Mouse (Mus musculus) neural tube, embryonic 11.5 days (tissue): ENCODE results near the gene Soat2. TPM values are rescaled to one million over a fixed set of nuclear protein-coding genes. Genes with fewer than 3 reads are reported as not detected.

Experiments
- ATAC-seq: fragments of 200-750 bp; cut with Nextera tagmentation; 2 replicates; pipeline ENCODE4 v1.8.0; 2017; ENCODE audit warnings: moderate number of reproducible peaks, mild to moderate bottlenecking, moderate TSS enrichment, moderate library complexity; ENCODE audit not compliant: insufficient read depth, low FRiP score, low TSS enrichment
- DNase-seq: peaks from one replicate; pipeline ENCODE4 v3.0.0-alpha.2; 2015; ENCODE audit warnings: low spot score
- H3K27ac ChIP-seq: fragments of 300-500 bp; sonication (generic); 2 replicates; pipeline ENCODE4 v1.5.1; 2014; ENCODE audit warnings: low read depth, mild to moderate bottlenecking, low read length
- H3K27me3 ChIP-seq: fragments of 300-500 bp; sonication (generic); 2 replicates; pipeline ENCODE4 v1.6.1; 2014; ENCODE audit warnings: mild to moderate bottlenecking, low read length, mixed read lengths; ENCODE audit not compliant: control insufficient read depth, insufficient read depth
- H3K36me3 ChIP-seq: fragments of 300-500 bp; sonication (generic); 2 replicates; pipeline ENCODE4 v1.6.1; 2014; ENCODE audit warnings: mild to moderate bottlenecking, low read length, moderate library complexity, mixed read lengths; ENCODE audit not compliant: control insufficient read depth, insufficient read depth
- H3K4me1 ChIP-seq: fragments of 300-500 bp; sonication (generic); 2 replicates; pipeline ENCODE4 v1.6.1; 2014; ENCODE audit warnings: low read length, mixed read lengths; ENCODE audit not compliant: control insufficient read depth, insufficient read depth
- H3K4me2 ChIP-seq: fragments of 300-500 bp; sonication (generic); 2 replicates; pipeline ENCODE4 v1.6.1; 2014; ENCODE audit warnings: low read depth, mild to moderate bottlenecking, moderate library complexity
- H3K4me3 ChIP-seq: fragments of 300-500 bp; sonication (generic); 2 replicates; pipeline ENCODE4 v1.5.1; 2014; ENCODE audit warnings: low read depth, low read length
- H3K9ac ChIP-seq: fragments of 300-500 bp; sonication (generic); 2 replicates; pipeline ENCODE4 v1.6.1; 2014; ENCODE audit warnings: mild to moderate bottlenecking, low read length
- H3K9me3 ChIP-seq: fragments of 300-500 bp; sonication (generic); 2 replicates; pipeline ENCODE4 v1.6.1; 2016; ENCODE audit warnings: low read length; ENCODE audit not compliant: control insufficient read depth
- WGBS: fragments of 180-500 bp; shearing (Covaris S2); extraction: QIAGEN DNeasy Blood & Tissue Kit; methylation state at CpG from one replicate; pipeline ENCODE4 v1.1.7; 2014; 5-methylcytosine and 5-hydroxymethylcytosine counted together
- polyA plus RNA-seq: library from polyadenylated mRNA; unstranded; fragments of >200 nt; fragmentation: Nextera tagmentation; extraction: Ambion mirVana; gene quantifications from 2 replicates; pipeline ENCODE4 v1.2.1, GENCODE M21; 2014

Soat2 gene
- polyA plus RNA-seq, 1 experiment from 2014 or later: 0.13 TPM

DNA sequence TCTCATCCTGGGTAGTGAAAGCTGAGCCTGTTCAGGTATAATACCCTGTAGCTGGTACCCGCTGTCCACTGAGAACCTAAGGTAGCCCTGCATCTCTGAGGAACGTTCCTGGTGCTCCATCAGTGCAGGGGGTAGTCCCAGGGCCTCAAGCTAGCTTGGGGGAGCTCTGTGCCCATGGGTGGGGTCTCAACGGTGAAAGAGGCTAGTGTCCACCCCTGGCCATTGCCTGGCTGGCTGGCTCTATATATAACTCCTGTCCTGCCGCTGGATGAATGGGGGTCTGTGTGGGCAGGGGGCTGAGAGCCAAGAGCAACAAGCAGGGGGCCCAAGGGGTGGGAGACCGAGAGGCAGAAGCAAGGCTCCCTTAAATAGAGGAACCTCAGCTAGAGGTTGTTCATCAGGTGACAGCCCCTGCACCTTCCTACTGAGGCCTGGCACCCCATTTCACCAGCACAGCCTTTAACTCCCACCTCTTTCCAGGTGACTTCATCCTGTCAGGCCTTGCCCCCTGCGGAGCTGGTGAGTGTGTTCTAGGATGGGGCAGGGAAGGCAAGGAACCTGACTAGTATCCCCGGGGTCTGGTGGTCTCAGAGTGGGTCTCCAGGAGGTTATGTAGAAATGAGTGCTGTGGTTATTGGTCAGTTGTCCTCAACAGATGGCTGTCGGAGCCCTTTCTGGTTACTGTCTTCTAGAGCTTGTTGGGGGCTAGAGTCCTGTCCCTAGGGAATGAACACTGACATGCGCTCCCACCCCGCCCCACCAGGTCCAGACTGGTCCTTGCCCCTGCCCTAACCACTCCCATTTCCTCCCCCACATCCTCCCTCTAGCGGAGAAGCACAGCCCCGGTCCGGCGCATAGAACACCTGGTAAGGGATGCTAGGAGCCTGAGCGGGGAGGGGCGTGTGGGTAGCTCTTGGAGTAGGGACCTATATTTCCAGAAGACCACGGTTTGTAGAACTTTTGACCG, 44.3 kb upstream of the Soat2 start:
- Histone ChIP-seq H3K4me3 (no peak overlapping the region), H3K4me2 (no peak overlapping the region), H3K36me3 (no peaks in the 10 kb centered on the region), H3K27me3 (peaks cover 26% of the 10 kb centered on the region), H3K9me3 (no peaks in the 10 kb centered on the region), H3K27ac (no peak overlapping the region), H3K9ac (no peak overlapping the region), H3K4me1 (peaks cover 31% of the 10 kb centered on the region)
- ATAC-seq (no peak), DNase-seq (no peak)
- WGBS: 26% methylated on average over 18 of the region's 18 CpGs

DNA sequence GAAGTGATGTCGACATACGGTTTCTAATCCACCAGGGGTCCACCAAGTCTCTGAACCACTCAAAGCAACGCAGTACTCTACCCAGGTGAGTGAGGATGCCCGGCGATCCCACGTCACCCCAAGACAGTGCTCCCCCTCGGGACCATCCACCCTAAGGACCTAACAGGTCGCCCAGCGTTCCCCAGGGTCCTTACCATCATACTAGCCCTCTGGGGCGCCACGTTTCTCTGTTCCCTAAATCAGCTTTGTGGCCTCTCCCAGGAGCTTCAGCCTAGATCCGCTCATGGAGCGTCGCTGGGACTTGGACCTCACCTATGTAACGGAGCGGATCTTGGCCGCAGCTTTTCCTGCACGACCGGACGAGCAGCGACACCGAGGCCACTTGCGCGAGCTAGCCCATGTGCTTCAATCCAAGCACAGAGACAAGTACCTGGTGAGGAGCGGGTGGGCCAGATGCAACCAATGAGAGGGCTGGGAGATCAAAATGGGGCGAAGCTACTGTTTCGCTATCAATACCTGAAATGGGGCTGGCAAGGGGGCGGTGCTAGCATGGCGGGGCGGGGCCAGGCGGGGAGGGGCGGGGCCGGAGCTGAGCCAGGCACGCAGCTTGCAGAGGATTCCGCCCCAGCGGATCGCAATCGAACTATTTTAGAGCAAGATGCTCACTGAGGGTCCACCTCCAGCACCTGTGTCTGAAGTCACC, 43.4 kb upstream of the Soat2 start:
- DNase-seq (peak; percentile 29), ATAC-seq (no peak)
- H3K9me3 ChIP-seq: no peaks in the 10 kb centered on the region
- H3K4me1 ChIP-seq: peaks cover 31% of the 10 kb centered on the region
- no peak overlapping the region for H3K9ac ChIP-seq
- peaks cover 26% of the 10 kb centered on the region for H3K27me3 ChIP-seq
- WGBS: 6% methylated on average over 38 of the region's 38 CpGs
- H3K4me2 ChIP-seq: peak overlapping the region; percentile 36
- H3K36me3 ChIP-seq: no peaks in the 10 kb centered on the region
- H3K27ac ChIP-seq: no peak overlapping the region
- peak overlapping the region; percentile 27 for H3K4me3 ChIP-seq

DNA sequence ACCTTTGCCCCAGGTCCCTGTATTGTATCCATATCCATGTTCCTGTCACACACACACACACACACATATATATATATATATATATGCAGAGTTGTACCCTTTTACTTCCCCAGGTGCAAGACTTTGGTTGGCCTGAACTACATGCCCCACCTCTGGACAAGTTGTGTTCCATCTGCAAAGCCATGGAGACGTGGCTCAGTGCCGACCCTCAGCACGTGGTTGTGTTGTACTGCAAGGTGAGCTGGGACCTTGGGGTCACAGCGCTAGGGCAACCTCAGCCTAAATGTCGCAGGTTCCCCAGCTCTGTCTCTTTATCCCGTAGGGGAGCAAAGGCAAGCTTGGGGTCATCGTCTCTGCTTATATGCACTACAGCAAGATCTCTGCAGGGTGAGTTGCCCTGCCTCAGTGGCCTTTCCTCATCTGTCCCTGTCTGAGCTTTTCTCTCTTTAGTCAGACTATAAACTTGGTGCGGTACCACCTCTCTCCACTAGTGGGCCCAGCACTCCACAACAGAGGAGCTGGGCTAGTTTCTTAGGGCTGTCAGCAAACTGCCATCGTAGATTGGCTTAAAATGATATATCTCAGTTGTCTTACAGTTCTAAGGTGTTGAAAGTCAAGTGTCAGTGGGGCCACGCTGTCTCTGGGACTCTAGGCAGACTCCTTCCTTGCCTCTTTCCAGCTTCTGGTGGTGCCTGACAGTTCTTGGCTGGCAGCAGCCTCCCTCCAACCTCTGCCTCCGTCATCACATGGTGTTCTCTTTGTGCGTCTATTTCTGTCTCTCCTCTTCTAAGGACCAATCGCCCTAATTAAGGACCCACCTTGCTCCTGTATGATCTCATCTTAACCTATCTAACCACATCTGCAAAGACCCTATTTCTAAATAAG, 42.4 kb upstream of the Soat2 start:
- peaks cover 26% of the 10 kb centered on the region for H3K27me3 ChIP-seq
- DNase-seq (peak; percentile 67), ATAC-seq (no peak)
- no peak overlapping the region for H3K9ac ChIP-seq
- H3K36me3 ChIP-seq: 0 out of 2 replicates have a peak, but pooled peaks cover 2% of the 10 kb centered on the region
- no peak overlapping the region for H3K4me2 ChIP-seq
- no peak overlapping the region for H3K4me3 ChIP-seq
- peaks cover 22% of the 10 kb centered on the region for H3K4me1 ChIP-seq
- no peaks in the 10 kb centered on the region for H3K9me3 ChIP-seq
- H3K27ac ChIP-seq: no peak overlapping the region
- 39% methylated on average over 13 of the region's 13 CpGs for WGBS

DNA sequence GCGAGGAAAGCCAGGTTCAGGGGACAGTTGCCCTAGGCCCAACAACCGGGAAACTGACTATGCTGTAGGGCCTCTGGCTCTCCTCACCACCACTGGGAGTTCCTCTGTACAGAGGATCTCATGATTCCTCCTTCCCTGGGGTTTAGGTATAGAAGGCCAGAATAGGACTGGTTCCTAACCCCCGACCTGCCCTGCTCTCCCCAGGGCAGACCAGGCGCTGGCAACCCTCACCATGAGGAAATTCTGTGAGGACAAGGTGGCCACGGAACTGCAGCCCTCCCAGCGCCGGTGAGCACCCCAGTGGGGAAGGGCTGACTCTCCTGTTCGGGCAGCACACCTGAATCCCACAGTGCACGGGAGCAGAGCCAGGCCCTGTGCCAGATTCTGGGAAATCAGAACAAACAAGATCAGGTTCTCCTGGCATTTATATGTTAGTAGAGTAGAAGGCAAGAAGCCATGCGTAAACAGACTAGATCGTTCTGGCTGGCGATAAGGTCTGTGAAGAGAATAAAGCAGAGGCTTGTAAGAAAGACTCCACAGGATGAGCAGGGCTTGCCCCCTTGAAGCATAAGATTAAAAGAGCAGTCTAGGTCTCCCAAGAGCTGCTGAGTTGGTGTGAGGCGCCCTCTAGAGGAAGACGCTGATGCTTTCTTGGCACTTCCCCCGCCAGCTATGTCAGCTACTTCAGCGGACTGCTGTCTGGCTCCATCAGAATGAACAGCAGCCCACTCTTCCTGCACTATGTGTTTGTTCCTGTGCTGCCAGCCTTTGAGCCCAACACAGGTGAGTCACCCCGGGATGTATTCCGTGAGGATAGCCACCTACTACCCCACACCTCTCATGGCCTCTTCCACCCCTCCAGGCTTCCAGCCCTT, 41.4 kb upstream of the Soat2 start:
- H3K4me2 ChIP-seq: no peak overlapping the region
- H3K27ac ChIP-seq: no peak overlapping the region
- H3K9me3 ChIP-seq: no peaks in the 10 kb centered on the region
- WGBS: 55% methylated on average over 18 of the region's 18 CpGs
- H3K4me1 ChIP-seq: peaks cover 17% of the 10 kb centered on the region
- ATAC-seq (no peak), DNase-seq (peak; percentile 76)
- H3K36me3 ChIP-seq: 0 out of 2 replicates have a peak, but pooled peaks cover 2% of the 10 kb centered on the region
- no peak overlapping the region for H3K4me3 ChIP-seq
- H3K27me3 ChIP-seq: peaks cover 26% of the 10 kb centered on the region
- no peak overlapping the region for H3K9ac ChIP-seq

DNA sequence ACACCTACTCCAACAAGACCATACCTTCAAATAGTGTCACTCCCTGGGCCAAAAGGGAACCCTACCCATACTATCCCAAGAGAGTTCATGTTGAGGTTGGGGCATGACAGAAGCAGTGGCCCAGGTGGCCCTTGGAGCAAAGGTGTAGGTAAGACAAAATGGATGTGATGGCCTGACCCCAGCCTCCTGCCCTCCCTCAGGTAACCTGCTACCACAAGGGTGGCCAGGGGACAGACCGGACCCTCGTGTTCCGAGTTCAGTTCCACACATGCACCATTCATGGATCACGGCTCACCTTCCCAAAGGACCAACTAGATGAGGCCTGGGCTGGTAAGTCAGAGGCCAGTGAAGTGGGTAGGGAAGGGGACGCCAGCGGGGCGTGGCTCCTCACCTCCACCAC, 40.1 kb upstream of the Soat2 start:
- 99% methylated on average over 7 of the region's 7 CpGs for WGBS

DNA sequence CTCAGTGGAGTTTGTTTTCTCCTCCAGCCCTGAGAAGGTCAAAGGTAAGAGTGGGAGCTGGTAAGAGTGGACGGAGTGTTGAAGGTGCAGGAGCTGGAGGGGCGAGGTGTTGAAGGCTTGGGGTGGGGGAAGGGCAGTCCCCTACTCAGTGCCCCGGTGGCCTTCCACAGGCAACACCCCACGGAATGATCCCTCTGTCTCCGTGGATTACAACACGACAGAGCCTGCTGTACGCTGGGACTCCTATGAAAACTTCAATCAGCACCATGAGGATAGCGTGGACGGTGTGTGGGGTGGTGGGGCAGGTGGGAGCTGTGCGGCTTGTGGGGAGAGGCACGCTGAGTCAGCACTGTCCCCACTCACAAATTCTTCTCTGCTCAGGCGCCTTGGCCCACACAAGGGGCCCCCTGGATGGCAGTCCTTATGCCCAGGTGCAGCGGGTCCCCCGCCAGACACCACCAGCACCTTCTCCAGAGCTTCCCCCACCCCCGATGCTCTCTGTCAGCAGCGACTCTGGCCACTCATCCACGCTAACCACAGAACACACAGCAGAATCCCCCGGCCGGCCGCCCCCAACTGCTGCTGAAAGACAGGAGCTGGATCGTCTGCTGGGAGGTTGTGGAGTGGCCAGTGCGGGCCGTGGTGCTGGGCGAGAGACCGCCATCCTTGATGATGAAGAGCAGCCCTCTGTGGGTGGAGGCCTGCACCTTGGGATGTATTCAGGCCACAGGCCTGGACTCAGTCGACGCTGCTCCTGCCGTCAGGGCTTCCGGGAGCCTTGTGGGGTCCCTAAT, 39.4 kb upstream of the Soat2 start:
- no peaks in the 10 kb centered on the region for H3K9me3 ChIP-seq
- whole genome bisulfite sequencing: 83% methylated on average over 26 of the region's 29 CpGs
- peaks cover 3% of the 10 kb centered on the region; the same call in 1 of the 2 replicates for H3K36me3 ChIP-seq
- DNase-seq: no peak
- peaks cover 20% of the 10 kb centered on the region for H3K27me3 ChIP-seq
- no peak overlapping the region for H3K27ac ChIP-seq
- ATAC-seq: no peak
- no peak overlapping the region for H3K9ac ChIP-seq
- no peak overlapping the region for H3K4me2 ChIP-seq
- H3K4me1 ChIP-seq: peaks cover 10% of the 10 kb centered on the region
- no peak overlapping the region for H3K4me3 ChIP-seq

More for the DNA sequence above, 40.1 kb upstream of the Soat2 start:
- H3K27me3 ChIP-seq: peaks cover 26% of the 10 kb centered on the region
- no peak overlapping the region for H3K4me3 ChIP-seq
- H3K36me3 ChIP-seq: 0 out of 2 replicates have a peak, but pooled peaks cover 2% of the 10 kb centered on the region
- no peak for ATAC-seq
- H3K4me1 ChIP-seq: peaks cover 10% of the 10 kb centered on the region
- no peak overlapping the region for H3K27ac ChIP-seq
- no peak overlapping the region for H3K4me2 ChIP-seq
- H3K9me3 ChIP-seq: no peaks in the 10 kb centered on the region
- no peak for DNase-seq
- no peak overlapping the region for H3K9ac ChIP-seq

DNA sequence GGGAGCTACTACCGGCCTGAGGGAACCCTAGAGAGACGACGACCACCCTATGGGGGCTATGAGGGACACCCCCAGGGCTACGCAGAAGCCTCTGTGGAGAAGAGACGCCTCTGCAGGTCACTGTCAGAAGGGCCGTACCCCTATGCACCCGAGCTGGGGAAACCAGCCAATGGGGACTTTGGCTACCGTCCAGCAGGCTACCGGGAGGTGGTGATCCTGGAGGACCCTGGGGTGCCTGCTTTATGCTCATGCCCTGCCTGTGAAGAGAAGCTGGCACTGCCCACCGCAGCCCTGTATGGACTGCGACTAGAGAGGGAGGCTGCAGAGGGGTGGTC, 38.9 kb upstream of the Soat2 start:
- H3K27me3 ChIP-seq: peaks cover 14% of the 10 kb centered on the region
- no peaks in the 10 kb centered on the region for H3K9me3 ChIP-seq
- no peak overlapping the region for H3K27ac ChIP-seq
- DNase-seq (no peak), ATAC-seq (no peak)
- peaks cover 5% of the 10 kb centered on the region; the same call in 1 of the 2 replicates for H3K36me3 ChIP-seq
- 85% methylated on average over 10 of the region's 11 CpGs for WGBS
- peaks cover 9% of the 10 kb centered on the region for H3K4me1 ChIP-seq
- H3K4me2 ChIP-seq: no peak overlapping the region
- no peak overlapping the region for H3K4me3 ChIP-seq
- no peak overlapping the region for H3K9ac ChIP-seq
